Mouse (Mus musculus) midbrain, embryonic 14.5 days (tissue): ENCODE measurements around the gene Smg5. TPM values are rescaled to one million over a fixed set of nuclear protein-coding genes. Genes with fewer than 3 reads are reported as not detected.

Experiments used
- ATAC-seq: fragments of 200-750 bp; cut with Nextera tagmentation; 2 replicates; pipeline ENCODE4 v1.8.0; 2017; ENCODE audit warnings: moderate number of reproducible peaks, moderate library complexity; ENCODE audit not compliant: low FRiP score, low TSS enrichment
- DNase-seq: peaks from one replicate; pipeline ENCODE4 v3.0.0-alpha.2; 2015
- H3K27ac ChIP-seq: fragments of 300-500 bp; sonication (generic); replicated peaks from 2 replicates; pipeline ENCODE4 v1.5.1; 2014; ENCODE audit warnings: mild to moderate bottlenecking, low read depth, low read length, moderate library complexity
- H3K27me3 ChIP-seq: fragments of 300-500 bp; sonication (generic); 2 replicates; pipeline ENCODE4 v1.6.1; 2014; ENCODE audit warnings: low read length, control low read depth, mixed read lengths; ENCODE audit not compliant: control insufficient read depth, insufficient read depth
- H3K36me3 ChIP-seq: fragments of 300-500 bp; sonication (generic); 2 replicates; pipeline ENCODE4 v1.6.1; 2014; ENCODE audit warnings: low read length, control low read depth; ENCODE audit not compliant: control insufficient read depth, insufficient read depth
- H3K4me1 ChIP-seq: fragments of 300-500 bp; sonication (generic); 2 replicates; pipeline ENCODE4 v1.6.1; 2014; ENCODE audit warnings: mild to moderate bottlenecking, antibody characterized with exemption, low read length, control low read depth; ENCODE audit not compliant: control insufficient read depth, insufficient read depth
- H3K4me2 ChIP-seq: fragments of 300-500 bp; sonication (generic); 2 replicates; pipeline ENCODE4 v1.6.1; 2014; ENCODE audit warnings: mild to moderate bottlenecking, low read length, moderate library complexity
- H3K4me3 ChIP-seq: fragments of 300-500 bp; sonication (generic); replicated peaks from 2 replicates; pipeline ENCODE4 v1.5.1; 2014; ENCODE audit warnings: low read depth, low read length
- H3K9ac ChIP-seq: fragments of 300-500 bp; sonication (generic); replicated peaks from 2 replicates; pipeline ENCODE4 v1.6.1; 2014; ENCODE audit warnings: mild to moderate bottlenecking, low read length, moderate library complexity
- H3K9me3 ChIP-seq: fragments of 300-500 bp; sonication (generic); 2 replicates; pipeline ENCODE4 v1.6.1; 2016; ENCODE audit warnings: low read length, control low read depth, mixed read lengths; ENCODE audit not compliant: control insufficient read depth
- WGBS: fragments of 180-500 bp; shearing (Covaris S2); extraction: QIAGEN DNeasy Blood & Tissue Kit; methylation state at CpG from one replicate; pipeline ENCODE4 v1.1.7; 2014; 5-methylcytosine and 5-hydroxymethylcytosine counted together
- polyA plus RNA-seq: library from polyadenylated mRNA; unstranded; fragments of >200 nt; fragmentation: Nextera tagmentation; extraction: Ambion mirVana; gene quantifications from 2 replicates; pipeline ENCODE4 v1.2.1, GENCODE M21; 2014

Smg5 gene
- polyA plus RNA-seq, 1 experiment from 2014 or later, result 57.0 TPM

- no peak overlapping the region for H3K27ac ChIP-seq
- H3K9ac ChIP-seq, result no peak overlapping the region
- H3K9me3 ChIP-seq, result no peaks in the 10 kb centered on the region
- ATAC-seq (no peak), DNase-seq (no peak)
- WGBS, result 94% methylated on average over 8 of the region's 8 CpGs
- no peak overlapping the region for H3K4me2 ChIP-seq
- no peaks in the 10 kb centered on the region for H3K27me3 ChIP-seq
- H3K4me3 ChIP-seq, result no peak overlapping the region
- no peaks in the 10 kb centered on the region for H3K36me3 ChIP-seq
- H3K4me1 ChIP-seq, result no peaks in the 10 kb centered on the region
These were observed 59.7 kb downstream of the Smg5 start for GRCm38 (mm10) chr3:88395742-88396141.

GRCm38 (mm10) chr3:88398666-88399065 lies 62.6 kb downstream of the Smg5 start:
- no peak overlapping the region for H3K4me3 ChIP-seq
- no peaks in the 10 kb centered on the region for H3K4me1 ChIP-seq
- DNase-seq (no peak), ATAC-seq (no peak)
- no peak overlapping the region for H3K27ac ChIP-seq
- no peaks in the 10 kb centered on the region for H3K36me3 ChIP-seq
- H3K4me2 ChIP-seq, result no peak overlapping the region
- WGBS, result 90% methylated on average over 2 of the region's 2 CpGs
- no peak overlapping the region for H3K9ac ChIP-seq
- no peaks in the 10 kb centered on the region for H3K9me3 ChIP-seq
- H3K27me3 ChIP-seq, result no peaks in the 10 kb centered on the region

- H3K4me3 ChIP-seq, result no peak overlapping the region
- H3K27me3 ChIP-seq, result no peaks in the 10 kb centered on the region
- no peaks in the 10 kb centered on the region for H3K36me3 ChIP-seq
- H3K4me1 ChIP-seq, result no peaks in the 10 kb centered on the region
- H3K4me2 ChIP-seq, result no peak overlapping the region
- no peak overlapping the region for H3K27ac ChIP-seq
- ATAC-seq (no peak), DNase-seq (no peak)
- H3K9me3 ChIP-seq, result no peaks in the 10 kb centered on the region
- WGBS, result 96% methylated on average over 10 of the region's 10 CpGs
- H3K9ac ChIP-seq, result no peak overlapping the region
These were observed 67.6 kb downstream of the Smg5 start for GRCm38 (mm10) chr3:88403522-88404230.

- no peak overlapping the region for H3K4me3 ChIP-seq
- H3K4me1 ChIP-seq, result peaks cover 14% of the 10 kb centered on the region; the same call in 1 of the 2 replicates
- ATAC-seq (no peak), DNase-seq (peak; percentile 94)
- H3K27ac ChIP-seq, result no peak overlapping the region
- H3K9ac ChIP-seq, result no peak overlapping the region
- 0% methylated on average over 2 of the region's 2 CpGs for WGBS
- no peaks in the 10 kb centered on the region for H3K9me3 ChIP-seq
- H3K36me3 ChIP-seq, result peaks cover 7% of the 10 kb centered on the region
- no peak overlapping the region for H3K4me2 ChIP-seq
- no peaks in the 10 kb centered on the region for H3K27me3 ChIP-seq
These were observed 71.0 kb downstream of the Smg5 start for GRCm38 (mm10) chr3:88407090-88407489.

GRCm38 (mm10) chr3:88407529-88407928 lies 71.5 kb downstream of the Smg5 start:
- H3K36me3 ChIP-seq, result peaks cover 11% of the 10 kb centered on the region
- no peaks in the 10 kb centered on the region for H3K9me3 ChIP-seq
- H3K9ac ChIP-seq, result no peak overlapping the region
- H3K4me1 ChIP-seq, result peaks cover 14% of the 10 kb centered on the region; the same call in 1 of the 2 replicates
- no peak overlapping the region for H3K27ac ChIP-seq
- WGBS, result 67% methylated on average over 7 of the region's 7 CpGs
- no peak for DNase-seq
- ATAC-seq, result no peak
- no peak overlapping the region for H3K4me3 ChIP-seq
- H3K4me2 ChIP-seq, result no peak overlapping the region
- H3K27me3 ChIP-seq, result no peaks in the 10 kb centered on the region

DNA sequence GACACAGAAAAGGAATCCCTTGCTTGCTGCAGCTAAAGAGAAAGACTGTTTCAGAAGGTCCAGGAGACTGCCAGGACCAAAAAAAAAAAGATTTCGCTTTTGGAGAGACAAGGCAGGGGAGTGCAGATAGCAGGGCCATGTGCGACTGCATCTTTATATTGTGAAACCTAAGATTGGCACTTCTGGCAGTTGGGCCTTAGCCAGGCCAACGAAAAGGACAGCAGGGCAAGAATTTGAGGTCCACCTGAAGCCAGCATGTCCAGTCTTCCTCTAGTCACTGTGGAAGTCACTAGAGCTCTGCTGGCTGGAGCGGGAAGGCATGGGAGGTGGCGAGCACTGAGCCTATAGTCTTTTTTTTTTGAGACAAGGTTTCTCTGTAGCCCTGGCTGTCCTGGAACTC lies 72.9 kb downstream of the Smg5 start:
- DNase-seq (no peak), ATAC-seq (no peak)
- Histone ChIP-seq H3K9ac (no peak overlapping the region), H3K27ac (no peak overlapping the region), H3K4me3 (no peak overlapping the region), H3K27me3 (no peaks in the 10 kb centered on the region), H3K9me3 (no peaks in the 10 kb centered on the region), H3K4me1 (peaks cover 14% of the 10 kb centered on the region; the same call in 1 of the 2 replicates), H3K36me3 (peaks cover 23% of the 10 kb centered on the region), H3K4me2 (peak overlapping the region; percentile 72)
- WGBS, result 62% methylated on average over 5 of the region's 5 CpGs

DNA sequence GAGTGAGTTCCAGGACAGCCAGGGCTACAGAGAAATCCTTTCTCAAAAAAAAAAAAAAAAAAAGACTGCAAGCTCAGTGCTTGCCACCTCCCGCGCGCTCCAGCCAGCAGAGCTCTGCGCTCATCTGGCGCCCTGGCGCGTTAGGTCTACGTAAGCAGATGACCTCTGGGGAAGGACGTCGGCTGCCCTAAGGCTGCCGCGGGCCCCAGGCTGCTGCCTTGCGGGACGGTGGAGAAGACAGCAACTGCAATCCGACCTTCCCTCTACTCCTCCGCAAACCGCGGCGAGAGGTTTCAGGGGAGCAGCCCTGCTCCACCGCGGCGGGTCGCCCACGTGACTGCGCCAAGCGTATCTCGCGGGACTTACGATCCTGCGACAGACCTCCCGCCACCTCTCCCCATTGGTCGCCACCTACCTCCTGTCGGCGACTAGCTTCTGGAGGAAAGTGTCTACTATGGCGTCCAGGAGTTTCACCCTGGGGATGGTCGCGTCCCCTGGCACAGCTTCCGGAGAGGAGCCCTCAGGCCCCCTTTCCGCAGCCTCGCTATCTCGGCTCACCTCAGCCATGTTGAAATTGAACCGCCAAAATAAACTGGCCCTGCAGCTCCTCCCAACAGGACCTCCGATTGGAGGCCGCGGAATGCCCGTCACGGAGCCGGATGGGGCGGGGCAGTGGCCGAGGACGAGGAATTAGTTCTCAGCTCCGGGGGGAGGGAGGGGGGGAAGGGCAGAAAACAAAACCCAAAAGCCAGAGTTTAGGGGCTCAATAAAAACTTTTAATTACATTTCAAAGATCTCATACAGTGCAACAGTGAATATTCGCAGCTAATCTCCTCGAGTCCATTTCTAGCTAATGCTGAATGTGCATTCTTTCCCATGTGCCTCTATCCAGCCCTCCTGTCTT lies 73.9 kb downstream of the Smg5 start, which contains the start of gene Pmf1:
TSS of gene Pmf1 (minus strand) at position 591 of the 904 bp plus-strand sequence.
- ATAC-seq (peak; percentile 91), DNase-seq (peak; percentile 92)
- Histone ChIP-seq H3K27me3 (no peaks in the 10 kb centered on the region), H3K4me3 (peak within 1 kb of the TSS; percentile 57), H3K9ac (peak within 1 kb of the TSS; percentile 68), H3K9me3 (no peaks in the 10 kb centered on the region), H3K4me1 (peaks cover 14% of the 10 kb centered on the region; the same call in 1 of the 2 replicates), H3K4me2 (peak within 1 kb of the TSS; percentile 72), H3K27ac (peak within 1 kb of the TSS; percentile 82), H3K36me3 (peaks cover 27% of the 10 kb centered on the region)
- WGBS, result under 1% methylated on average over 54 of the region's 54 CpGs

DNA sequence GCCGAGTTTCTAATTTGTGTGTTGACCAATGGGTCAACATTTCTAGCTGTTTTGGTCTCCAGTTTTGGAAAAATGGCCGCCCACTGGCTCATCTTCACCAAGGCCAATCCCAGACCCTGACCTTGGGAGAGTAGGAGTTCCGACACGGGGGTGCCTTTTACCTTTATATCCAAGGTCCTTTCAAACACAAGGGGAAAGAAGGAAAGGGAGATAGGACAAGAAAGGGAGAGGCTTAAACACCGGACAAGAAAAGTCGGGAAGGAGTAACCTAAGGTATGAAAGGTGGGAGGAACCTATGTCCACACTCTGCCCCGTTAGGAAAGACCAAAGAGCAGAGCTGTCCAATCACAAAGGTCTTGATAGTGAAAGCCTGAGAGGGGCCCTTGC lies 74.6 kb downstream of the Smg5 start:
- peak overlapping the region; percentile 72 for H3K4me2 ChIP-seq
- H3K36me3 ChIP-seq, result peaks cover 33% of the 10 kb centered on the region
- 31% methylated on average over 7 of the region's 7 CpGs for WGBS
- H3K9me3 ChIP-seq, result no peaks in the 10 kb centered on the region
- DNase-seq, result no peak
- peak overlapping the region; percentile 57 for H3K4me3 ChIP-seq
- H3K27me3 ChIP-seq, result no peaks in the 10 kb centered on the region
- peak overlapping the region; percentile 68 for H3K9ac ChIP-seq
- H3K4me1 ChIP-seq, result peaks cover 14% of the 10 kb centered on the region; the same call in 1 of the 2 replicates
- ATAC-seq, result no peak
- H3K27ac ChIP-seq, result no peak overlapping the region
